Mouse (Mus musculus) cerebellum, adult (tissue): Measurements from ENCODE around the gene Gm3526.
"Not testable (repeated sequence)": the region's sequence is repeated elsewhere in the genome, so short reads cannot be mapped to it uniquely, and the experiment has no call there.

Experiments used
- ATAC-seq: cut with Nextera tagmentation; 2 replicates; pipeline ENCODE4 v1.9.2; 2017; ENCODE audit warnings: mild to moderate bottlenecking, moderate library complexity, mixed read lengths; ENCODE audit not compliant: insufficient number of reproducible peaks, low FRiP score, low TSS enrichment

Gene Gm3526

DNA sequence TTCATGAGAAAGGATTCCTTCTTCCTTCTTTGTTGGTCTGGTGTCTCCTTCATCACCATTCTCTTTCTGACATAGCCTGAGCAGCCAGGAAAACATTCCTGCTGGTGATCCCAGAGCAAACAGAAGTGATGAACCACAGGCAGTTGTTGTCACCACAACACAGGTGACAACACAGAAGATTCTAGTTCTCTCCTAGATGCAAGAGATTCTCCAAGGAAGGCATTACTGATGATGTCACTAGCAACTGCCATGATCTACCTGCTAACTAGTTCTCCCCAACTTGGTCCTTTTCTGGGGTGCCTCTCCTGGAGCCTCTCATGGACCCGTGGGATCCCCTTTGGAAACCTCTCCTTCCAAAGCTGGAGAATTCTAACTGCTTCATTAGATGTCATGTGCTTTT lies at the start of gene Gm3526:
Gene Gm3526, minus strand, starts transcription at position 101 of the 400 bp plus-strand sequence.
- not testable (repeated sequence) for ATAC-seq
